Mouse (Mus musculus): ENCODE measurements at regions not wholly inside any gene's neighbourhood (a gene's known extent, or its start where the extent isn't known, plus 50 kb on each side); places are given as distances from the start of the nearest gene placed in this dataset.

DNA sequence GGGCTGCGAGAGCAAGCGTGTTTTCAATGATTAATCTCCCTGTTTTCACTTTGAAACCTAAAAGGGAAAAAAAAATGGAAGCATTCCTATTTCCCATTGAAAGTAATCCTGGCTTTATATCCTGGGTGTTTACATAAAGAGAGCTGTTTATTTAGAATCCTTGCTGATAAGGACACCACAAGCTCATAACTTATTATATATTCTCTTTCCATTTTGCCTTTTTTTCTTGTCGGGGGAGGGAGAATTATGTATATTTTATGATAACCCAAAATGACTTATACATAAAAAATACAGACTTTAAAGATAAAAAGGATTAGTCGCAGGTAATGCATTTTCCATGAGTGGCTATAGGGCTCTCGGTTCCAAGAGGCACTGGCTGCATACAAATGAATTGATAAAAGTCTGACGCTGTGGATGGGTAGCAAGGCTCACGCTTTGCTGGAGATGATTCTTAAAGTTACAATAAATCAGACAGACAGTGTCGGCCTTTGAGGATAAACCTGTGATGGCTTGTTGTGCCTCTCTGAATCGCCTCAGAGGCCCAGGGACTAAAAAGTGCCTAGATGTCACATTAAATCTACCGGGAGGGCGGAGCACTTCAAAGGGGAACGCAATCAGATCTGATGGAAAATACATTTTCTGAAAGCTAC lies 155.7 kb downstream of the Psat1 start:
- no peak for TF ChIP-seq CTCF (IDR thresholded peaks at IDR 0.05)
- H3K4me2 ChIP-seq (ENCODE audit: low read depth, low read length, poor library complexity, severe bottlenecking) = peak overlapping the region; percentile 47
- H3K4me1 ChIP-seq (ENCODE audit: insufficient read depth, low read length) = peaks cover 6% of the 10 kb centered on the region; the same call in 1 of the 2 replicates
- H3K27ac ChIP-seq (ENCODE audit: low read depth, low read length) = peak overlapping the region; percentile 55; the same call in 1 of the 2 replicates
- 22% methylated on average over 12 of the region's 12 CpGs for WGBS
- DNase-seq (ENCODE audit: low spot score) (no peak), ATAC-seq (ENCODE audit: low FRiP score) (peak; percentile 61)
- H3K9me3 ChIP-seq (ENCODE audit: low read length) = no peaks in the 10 kb centered on the region
- H3K4me3 ChIP-seq (ENCODE audit: low read depth, low read length) = 0 out of 2 replicates have a peak overlapping the region, but pooled peaks have one; percentile 9
- H3K27me3 ChIP-seq (ENCODE audit: insufficient read depth, low read length) = no peaks in the 10 kb centered on the region
- H3K36me3 ChIP-seq (ENCODE audit: insufficient read depth, low read length) = no peaks in the 10 kb centered on the region
- 0 out of 2 replicates have a peak overlapping the region, but pooled peaks have one; percentile 19 for H3K9ac ChIP-seq (replicated peaks; ENCODE audit: low read length, poor library complexity, severe bottlenecking)

DNA sequence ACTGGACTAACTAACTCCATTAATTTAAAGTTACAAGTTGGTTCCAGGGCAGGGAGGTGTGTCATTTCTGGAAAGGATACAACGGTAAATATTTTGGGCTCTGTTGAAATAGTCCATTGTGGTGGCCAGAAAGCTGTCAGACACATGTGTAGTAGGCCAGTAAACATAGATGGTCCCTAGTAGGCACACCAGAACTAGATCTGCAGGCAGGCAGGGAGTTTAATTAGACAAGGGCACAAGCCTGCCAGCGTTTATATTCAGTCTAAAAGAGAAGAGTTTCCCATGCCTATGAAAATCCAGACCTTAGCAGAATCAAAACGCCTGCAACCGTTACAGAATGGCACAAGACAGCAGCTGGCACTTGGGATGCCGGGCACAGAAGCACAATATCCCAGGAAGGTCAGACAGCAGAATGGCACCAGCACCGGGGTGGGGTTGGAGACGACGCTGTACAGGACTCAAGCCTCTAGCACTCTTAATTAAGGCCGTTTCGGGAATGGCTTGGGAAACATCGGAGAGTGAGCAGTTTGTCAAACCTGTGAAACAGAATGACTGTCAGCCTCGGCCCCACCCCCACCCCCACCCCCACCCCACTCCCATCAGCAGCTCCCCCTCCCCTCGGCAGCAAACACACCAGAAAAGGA lies 156.4 kb downstream of the Psat1 start:
- Histone ChIP-seq H3K27me3 (ENCODE audit: insufficient read depth, low read length) (no peaks in the 10 kb centered on the region), H3K36me3 (ENCODE audit: insufficient read depth, low read length) (no peaks in the 10 kb centered on the region), H3K27ac (ENCODE audit: low read depth, low read length) (peak overlapping the region; percentile 55), H3K4me2 (ENCODE audit: low read depth, low read length, poor library complexity, severe bottlenecking) (peak overlapping the region; percentile 47), H3K9me3 (ENCODE audit: low read length) (no peaks in the 10 kb centered on the region), H3K4me3 (ENCODE audit: low read depth, low read length) (0 out of 2 replicates have a peak overlapping the region, but pooled peaks have one; percentile 9), H3K4me1 (ENCODE audit: insufficient read depth, low read length) (peaks cover 6% of the 10 kb centered on the region; the same call in 1 of the 2 replicates), H3K9ac (replicated peaks; ENCODE audit: low read length, poor library complexity, severe bottlenecking) (0 out of 2 replicates have a peak overlapping the region, but pooled peaks have one; percentile 19)
- ATAC-seq (ENCODE audit: low FRiP score) (peak; percentile 61; the same call in 1 of the 2 replicates), DNase-seq (ENCODE audit: low spot score) (no peak)
- 12% methylated on average over 13 of the region's 13 CpGs for WGBS
- no peak for TF ChIP-seq CTCF (IDR thresholded peaks at IDR 0.05)

DNA sequence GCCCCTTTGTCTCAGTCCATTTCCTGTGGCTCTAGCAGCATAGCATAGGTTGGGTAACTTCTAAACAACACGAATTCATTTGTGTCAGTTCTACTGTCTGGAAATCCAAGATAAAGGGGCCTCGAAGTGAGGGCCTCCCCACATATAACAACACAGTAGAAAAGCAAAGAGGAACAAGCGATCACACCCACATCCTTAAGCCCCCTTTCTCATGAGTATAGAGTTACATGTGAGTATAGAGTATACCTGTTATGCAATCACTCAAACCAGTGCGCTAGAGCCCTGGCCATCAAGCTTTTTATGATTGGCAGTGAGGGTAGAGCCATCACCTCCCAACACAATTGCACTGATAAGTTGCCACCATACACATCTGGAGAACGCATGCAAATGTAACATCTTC lies 157.4 kb downstream of the Psat1 start:
- WGBS = 82% methylated on average over 5 of the region's 5 CpGs
- no peaks in the 10 kb centered on the region for H3K36me3 ChIP-seq (ENCODE audit: insufficient read depth, low read length)
- no peak overlapping the region for H3K27ac ChIP-seq (ENCODE audit: low read depth, low read length)
- no peak for TF ChIP-seq CTCF (IDR thresholded peaks at IDR 0.05)
- DNase-seq (ENCODE audit: low spot score) (no peak), ATAC-seq (ENCODE audit: low FRiP score) (no peak)
- no peak overlapping the region for H3K4me2 ChIP-seq (ENCODE audit: low read depth, low read length, poor library complexity, severe bottlenecking)
- H3K27me3 ChIP-seq (ENCODE audit: insufficient read depth, low read length) = no peaks in the 10 kb centered on the region
- no peak overlapping the region for H3K9ac ChIP-seq (replicated peaks; ENCODE audit: low read length, poor library complexity, severe bottlenecking)
- H3K9me3 ChIP-seq (ENCODE audit: low read length) = no peaks in the 10 kb centered on the region
- no peak overlapping the region for H3K4me3 ChIP-seq (ENCODE audit: low read depth, low read length)
- H3K4me1 ChIP-seq (ENCODE audit: insufficient read depth, low read length) = peaks cover 6% of the 10 kb centered on the region; the same call in 1 of the 2 replicates

DNA sequence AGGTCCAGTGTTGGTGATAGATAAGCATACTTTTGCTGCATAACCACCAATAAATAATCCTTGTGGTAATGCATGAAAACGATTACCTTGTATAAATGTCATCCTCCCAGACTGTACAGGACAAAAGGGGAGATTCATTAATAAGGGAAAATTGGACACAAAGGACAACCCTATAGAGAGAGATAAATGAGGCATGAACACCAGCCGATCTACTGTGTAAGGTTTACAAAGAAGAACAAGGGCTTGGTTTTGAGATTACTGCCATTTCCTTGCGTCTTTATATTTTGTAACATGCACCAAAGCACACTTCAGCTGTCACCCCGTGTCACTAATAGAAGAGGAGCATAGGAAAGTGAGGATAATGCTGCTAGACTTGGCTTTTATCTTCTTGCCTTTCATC lies 162.5 kb downstream of the Psat1 start:
- Histone ChIP-seq H3K36me3 (ENCODE audit: insufficient read depth, low read length) (no peaks in the 10 kb centered on the region), H3K27ac (ENCODE audit: low read depth, low read length) (no peak overlapping the region), H3K4me2 (ENCODE audit: low read depth, low read length, poor library complexity, severe bottlenecking) (no peak overlapping the region), H3K9ac (replicated peaks; ENCODE audit: low read length, poor library complexity, severe bottlenecking) (no peak overlapping the region), H3K4me1 (ENCODE audit: insufficient read depth, low read length) (no peaks in the 10 kb centered on the region), H3K4me3 (ENCODE audit: low read depth, low read length) (no peak overlapping the region), H3K27me3 (ENCODE audit: insufficient read depth, low read length) (no peaks in the 10 kb centered on the region), H3K9me3 (ENCODE audit: low read length) (no peaks in the 10 kb centered on the region)
- ATAC-seq (ENCODE audit: low FRiP score) = no peak
- TF ChIP-seq CTCF (IDR thresholded peaks at IDR 0.05) = no peak
- DNase-seq (ENCODE audit: low spot score) = no peak
- WGBS = 29% methylated on average over 4 of the region's 4 CpGs

DNA sequence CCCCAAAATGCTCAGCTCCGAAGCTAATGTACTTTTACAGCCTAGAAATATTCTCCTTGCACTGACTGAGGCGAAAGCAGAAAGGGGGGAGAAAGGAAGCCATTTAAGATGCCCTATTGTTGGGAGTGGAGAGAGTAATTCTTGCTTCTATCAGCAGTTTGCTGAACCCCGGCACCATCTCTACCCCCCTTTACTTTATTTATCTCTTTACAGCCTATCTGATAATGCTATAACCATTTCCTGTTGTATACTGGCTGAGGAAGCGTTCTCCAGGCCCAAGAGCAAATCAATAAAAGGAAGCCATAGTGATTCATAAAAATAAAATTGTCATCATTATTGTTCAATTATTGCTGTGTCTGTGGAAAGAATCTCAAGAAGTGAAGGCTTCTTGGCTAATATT lies 177.5 kb downstream of the Psat1 start:
- H3K36me3 ChIP-seq (ENCODE audit: insufficient read depth, low read length) = no peaks in the 10 kb centered on the region
- H3K4me2 ChIP-seq (ENCODE audit: low read depth, low read length, poor library complexity, severe bottlenecking) = no peak overlapping the region
- no peak for TF ChIP-seq CTCF (IDR thresholded peaks at IDR 0.05)
- H3K27ac ChIP-seq (ENCODE audit: low read depth, low read length) = no peak overlapping the region
- DNase-seq (ENCODE audit: low spot score) = no peak
- no peak overlapping the region for H3K4me3 ChIP-seq (ENCODE audit: low read depth, low read length)
- no peaks in the 10 kb centered on the region for H3K4me1 ChIP-seq (ENCODE audit: insufficient read depth, low read length)
- WGBS = 82% methylated on average over 4 of the region's 4 CpGs
- no peak overlapping the region for H3K9ac ChIP-seq (replicated peaks; ENCODE audit: low read length, poor library complexity, severe bottlenecking)
- no peaks in the 10 kb centered on the region for H3K9me3 ChIP-seq (ENCODE audit: low read length)
- no peak for ATAC-seq (ENCODE audit: low FRiP score)
- no peaks in the 10 kb centered on the region for H3K27me3 ChIP-seq (ENCODE audit: insufficient read depth, low read length)

DNA sequence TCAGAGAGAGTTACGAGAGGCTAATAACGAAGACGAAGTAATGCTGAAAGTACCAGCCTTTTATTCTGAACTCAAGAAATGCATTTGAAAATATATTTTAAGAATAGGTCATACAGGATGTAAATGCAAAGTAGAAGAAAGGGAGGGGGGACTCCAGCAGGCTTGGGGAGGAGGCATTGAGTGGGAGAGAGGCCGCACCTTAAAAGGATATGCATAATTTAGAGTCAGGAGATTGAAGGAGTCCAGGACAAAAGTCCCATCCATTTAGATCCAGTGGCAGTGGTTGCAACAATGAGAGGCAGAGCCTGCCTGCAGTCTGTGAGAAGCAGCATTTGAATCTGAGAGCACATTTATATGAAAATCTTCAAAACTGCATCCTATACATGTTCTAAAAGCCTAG lies 186.1 kb downstream of the Psat1 start:
- no peak for TF ChIP-seq CTCF (IDR thresholded peaks at IDR 0.05)
- 59% methylated on average over 4 of the region's 4 CpGs for WGBS
- ATAC-seq (ENCODE audit: low FRiP score) (no peak), DNase-seq (ENCODE audit: low spot score) (no peak)
- Histone ChIP-seq H3K9ac (replicated peaks; ENCODE audit: low read length, poor library complexity, severe bottlenecking) (no peak overlapping the region), H3K27ac (ENCODE audit: low read depth, low read length) (no peak overlapping the region), H3K4me1 (ENCODE audit: insufficient read depth, low read length) (no peaks in the 10 kb centered on the region), H3K4me2 (ENCODE audit: low read depth, low read length, poor library complexity, severe bottlenecking) (no peak overlapping the region), H3K36me3 (ENCODE audit: insufficient read depth, low read length) (no peaks in the 10 kb centered on the region), H3K4me3 (ENCODE audit: low read depth, low read length) (no peak overlapping the region), H3K27me3 (ENCODE audit: insufficient read depth, low read length) (no peaks in the 10 kb centered on the region), H3K9me3 (ENCODE audit: low read length) (no peaks in the 10 kb centered on the region)
